Mouse (Mus musculus) midbrain, embryonic 10.5 days (tissue): ENCODE data around the gene Spns3. TPM values are rescaled to one million over a fixed set of nuclear protein-coding genes. Genes with fewer than 3 reads are reported as not detected.

Source experiments
- DNase-seq: peaks from one replicate; pipeline ENCODE4 v3.0.0-alpha.2; 2017; ENCODE audit warnings: low spot score
- H3K27ac ChIP-seq: fragments of 300-500 bp; sonication (generic); replicated peaks from 2 replicates; pipeline ENCODE4 v1.5.1; 2016; ENCODE audit warnings: mild to moderate bottlenecking
- H3K27me3 ChIP-seq: fragments of 300-500 bp; sonication (generic); 2 replicates; pipeline ENCODE4 v1.6.1; 2016; ENCODE audit warnings: low read depth, mild to moderate bottlenecking; ENCODE audit not compliant: poor library complexity, severe bottlenecking
- H3K36me3 ChIP-seq: fragments of 300-500 bp; sonication (generic); 2 replicates; pipeline ENCODE4 v1.6.1; 2016; ENCODE audit warnings: mild to moderate bottlenecking, moderate library complexity
- H3K4me1 ChIP-seq: fragments of 300-500 bp; sonication (generic); 2 replicates; pipeline ENCODE4 v1.6.1; 2016
- H3K4me3 ChIP-seq: fragments of 300-500 bp; sonication (generic); 2 replicates; pipeline ENCODE4 v1.5.1; 2016; ENCODE audit warnings: mild to moderate bottlenecking, moderate library complexity
- H3K9me3 ChIP-seq: fragments of 300-500 bp; sonication (generic); replicated peaks from 2 replicates; pipeline ENCODE4 v1.6.1; 2016; ENCODE audit warnings: mild to moderate bottlenecking
- WGBS: fragments of 180-500 bp; shearing (Covaris S2); methylation state at CpG from one replicate; pipeline ENCODE4 v1.1.7; 2016; 5-methylcytosine and 5-hydroxymethylcytosine counted together
- polyA plus RNA-seq: library from polyadenylated mRNA; unstranded; fragments of >200 nt; fragmentation: Nextera tagmentation; extraction: Ambion mirVana; gene quantifications from 2 replicates; pipeline ENCODE4 v1.2.1, GENCODE M21; 2016

The Spns3 gene
- polyA plus RNA-seq, 1 experiment from 2014 or later = not detected

- Histone ChIP-seq H3K4me3 (no peak overlapping the region), H3K27ac (no peak overlapping the region), H3K27me3 (no peaks in the 10 kb centered on the region), H3K36me3 (no peaks in the 10 kb centered on the region), H3K9me3 (no peaks in the 10 kb centered on the region), H3K4me1 (peaks cover 55% of the 10 kb centered on the region)
- no peak for DNase-seq
- 68% methylated on average over 4 of the region's 4 CpGs for WGBS
Observed at GRCm38 (mm10) chr11:72470004-72470403, 80.3 kb downstream of the Spns3 start.

GRCm38 (mm10) chr11:72469217-72469616, 81.1 kb downstream of the Spns3 start:
- Histone ChIP-seq H3K4me3 (no peak overlapping the region), H3K27ac (peak overlapping the region; percentile 58), H3K27me3 (no peaks in the 10 kb centered on the region), H3K36me3 (no peaks in the 10 kb centered on the region), H3K9me3 (no peaks in the 10 kb centered on the region), H3K4me1 (peaks cover 55% of the 10 kb centered on the region)
- no peak for DNase-seq
- 39% methylated on average over 5 of the region's 5 CpGs for WGBS

GRCm38 (mm10) chr11:72468525-72468924, 81.8 kb downstream of the Spns3 start:
- peak overlapping the region; percentile 58; the same call in 1 of the 2 replicates for H3K27ac ChIP-seq
- no peak overlapping the region for H3K4me3 ChIP-seq
- no peaks in the 10 kb centered on the region for H3K36me3 ChIP-seq
- WGBS = 77% methylated on average over 5 of the region's 5 CpGs
- H3K9me3 ChIP-seq = no peaks in the 10 kb centered on the region
- DNase-seq = no peak
- no peaks in the 10 kb centered on the region for H3K27me3 ChIP-seq
- peaks cover 54% of the 10 kb centered on the region for H3K4me1 ChIP-seq

- Histone ChIP-seq H3K9me3 (no peaks in the 10 kb centered on the region), H3K4me1 (peaks cover 61% of the 10 kb centered on the region), H3K27me3 (no peaks in the 10 kb centered on the region), H3K36me3 (no peaks in the 10 kb centered on the region), H3K4me3 (no peak overlapping the region), H3K27ac (peak overlapping the region; percentile 39)
- no peak for DNase-seq
- 68% methylated on average over 11 of the region's 11 CpGs for WGBS
Observed at GRCm38 (mm10) chr11:72466694-72467507, 83.4 kb downstream of the Spns3 start.

- H3K27ac ChIP-seq = peak overlapping the region; percentile 24
- H3K4me1 ChIP-seq = peaks cover 63% of the 10 kb centered on the region
- no peaks in the 10 kb centered on the region for H3K27me3 ChIP-seq
- no peaks in the 10 kb centered on the region for H3K36me3 ChIP-seq
- no peaks in the 10 kb centered on the region for H3K9me3 ChIP-seq
- no peak overlapping the region for H3K4me3 ChIP-seq
- WGBS = 72% methylated on average over 11 of the region's 11 CpGs
- no peak for DNase-seq
Observed at GRCm38 (mm10) chr11:72465978-72466693, 84.2 kb downstream of the Spns3 start.

GRCm38 (mm10) chr11:72464821-72465220, 85.5 kb downstream of the Spns3 start:
- WGBS = 65% methylated on average over 3 of the region's 3 CpGs
- no peaks in the 10 kb centered on the region for H3K9me3 ChIP-seq
- peaks cover 60% of the 10 kb centered on the region for H3K4me1 ChIP-seq
- H3K27me3 ChIP-seq = no peaks in the 10 kb centered on the region
- H3K27ac ChIP-seq = no peak overlapping the region
- H3K36me3 ChIP-seq = no peaks in the 10 kb centered on the region
- H3K4me3 ChIP-seq = no peak overlapping the region
- DNase-seq = no peak

- no peaks in the 10 kb centered on the region for H3K9me3 ChIP-seq
- 60% methylated on average over 5 of the region's 5 CpGs for WGBS
- peaks cover 4% of the 10 kb centered on the region for H3K36me3 ChIP-seq
- peaks cover 41% of the 10 kb centered on the region for H3K4me1 ChIP-seq
- no peak for DNase-seq
- H3K4me3 ChIP-seq = no peak overlapping the region
- no peaks in the 10 kb centered on the region for H3K27me3 ChIP-seq
- H3K27ac ChIP-seq = no peak overlapping the region
Observed at GRCm38 (mm10) chr11:72461500-72461981, 88.8 kb downstream of the Spns3 start.

GRCm38 (mm10) chr11:72458502-72458901, 91.8 kb downstream of the Spns3 start:
- Histone ChIP-seq H3K27ac (peak overlapping the region; percentile 47), H3K36me3 (peaks cover 11% of the 10 kb centered on the region), H3K4me1 (peaks cover 36% of the 10 kb centered on the region), H3K4me3 (no peak overlapping the region), H3K9me3 (no peaks in the 10 kb centered on the region), H3K27me3 (no peaks in the 10 kb centered on the region)
- DNase-seq = no peak
- WGBS = 81% methylated on average over 3 of the region's 3 CpGs

- Histone ChIP-seq H3K27ac (peak overlapping the region; percentile 47), H3K4me1 (peaks cover 37% of the 10 kb centered on the region), H3K9me3 (no peaks in the 10 kb centered on the region), H3K27me3 (no peaks in the 10 kb centered on the region), H3K36me3 (peaks cover 14% of the 10 kb centered on the region), H3K4me3 (no peak overlapping the region)
- no peak for DNase-seq
- 75% methylated on average over 12 of the region's 12 CpGs for whole genome bisulfite sequencing
Observed at GRCm38 (mm10) chr11:72457995-72458496, 92.3 kb downstream of the Spns3 start.

- H3K27me3 ChIP-seq = no peaks in the 10 kb centered on the region
- H3K9me3 ChIP-seq = no peaks in the 10 kb centered on the region
- 55% methylated on average over 5 of the region's 5 CpGs for WGBS
- peaks cover 38% of the 10 kb centered on the region for H3K36me3 ChIP-seq
- peak overlapping the region; percentile 79 for H3K27ac ChIP-seq
- no peak overlapping the region for H3K4me3 ChIP-seq
- DNase-seq = no peak
- peaks cover 29% of the 10 kb centered on the region for H3K4me1 ChIP-seq
Observed at GRCm38 (mm10) chr11:72455694-72456093, 94.6 kb downstream of the Spns3 start.

- H3K36me3 ChIP-seq = peaks cover 61% of the 10 kb centered on the region
- peaks cover 28% of the 10 kb centered on the region for H3K4me1 ChIP-seq
- no peak for DNase-seq
- 64% methylated on average over 15 of the region's 15 CpGs for WGBS
- no peaks in the 10 kb centered on the region for H3K27me3 ChIP-seq
- no peaks in the 10 kb centered on the region for H3K9me3 ChIP-seq
- no peak overlapping the region for H3K4me3 ChIP-seq
- H3K27ac ChIP-seq = 0 out of 2 replicates have a peak overlapping the region, but pooled peaks have one; percentile 23
Observed at GRCm38 (mm10) chr11:72453105-72453953, 97.0 kb downstream of the Spns3 start.

- no peaks in the 10 kb centered on the region for H3K27me3 ChIP-seq
- peaks cover 24% of the 10 kb centered on the region for H3K4me1 ChIP-seq
- no peak for DNase-seq
- H3K36me3 ChIP-seq = peaks cover 73% of the 10 kb centered on the region
- H3K9me3 ChIP-seq = no peaks in the 10 kb centered on the region
- WGBS = 87% methylated on average over 3 of the region's 3 CpGs
- no peak overlapping the region for H3K4me3 ChIP-seq
- H3K27ac ChIP-seq = no peak overlapping the region
Observed at GRCm38 (mm10) chr11:72452140-72452665, 98.1 kb downstream of the Spns3 start.
